Mouse (Mus musculus) liver, embryonic 12.5 days (tissue): Measurements from ENCODE around the gene Phf6. TPM values are rescaled to one million over a fixed set of nuclear protein-coding genes. Genes with fewer than 3 reads are reported as not detected.
"Not testable (repeated sequence)": the region's sequence is repeated elsewhere in the genome, so short reads cannot be mapped to it uniquely, and the experiment has no call there.

Source experiments
- ATAC-seq: fragments of 200-750 bp; cut with Nextera tagmentation; 2 replicates; pipeline ENCODE4 v1.8.0; 2017; ENCODE audit warnings: moderate number of reproducible peaks, mild to moderate bottlenecking, moderate library complexity
- H3K27ac ChIP-seq: fragments of 300-500 bp; sonication (generic); 2 replicates; pipeline ENCODE4 v1.5.1; 2016; ENCODE audit warnings: mild to moderate bottlenecking
- H3K27me3 ChIP-seq: fragments of 300-500 bp; sonication (generic); replicated peaks from 2 replicates; pipeline ENCODE4 v1.6.1; 2016; ENCODE audit warnings: mild to moderate bottlenecking, moderate library complexity
- H3K36me3 ChIP-seq: fragments of 300-500 bp; sonication (generic); 2 replicates; pipeline ENCODE4 v1.6.1; 2016; ENCODE audit warnings: mild to moderate bottlenecking, moderate library complexity
- H3K4me1 ChIP-seq: fragments of 300-500 bp; sonication (generic); 2 replicates; pipeline ENCODE4 v1.6.1; 2016
- H3K4me2 ChIP-seq: fragments of 300-500 bp; sonication (generic); 2 replicates; pipeline ENCODE4 v1.6.1; 2016; ENCODE audit warnings: mild to moderate bottlenecking, moderate library complexity
- H3K4me3 ChIP-seq: fragments of 300-500 bp; sonication (generic); 2 replicates; pipeline ENCODE4 v1.5.1; 2016; ENCODE audit warnings: mild to moderate bottlenecking, moderate library complexity
- H3K9ac ChIP-seq: fragments of 300-500 bp; sonication (generic); 2 replicates; pipeline ENCODE4 v1.6.1; 2016; ENCODE audit warnings: mild to moderate bottlenecking, moderate library complexity
- H3K9me3 ChIP-seq: fragments of 300-500 bp; sonication (generic); replicated peaks from 2 replicates; pipeline ENCODE4 v1.6.1; 2016; ENCODE audit warnings: mild to moderate bottlenecking, moderate library complexity
- WGBS: fragments of 180-500 bp; shearing (Covaris S2); methylation state at CpG from one replicate; pipeline ENCODE4 v1.1.7; 2016; ENCODE audit not compliant: insufficient replicate concordance; 5-methylcytosine and 5-hydroxymethylcytosine counted together
- polyA plus RNA-seq: library from polyadenylated mRNA; unstranded; fragments of >200 nt; fragmentation: Nextera tagmentation; extraction: Ambion mirVana; gene quantifications from 2 replicates; pipeline ENCODE4 v1.2.1, GENCODE M21; 2016

Gene Phf6
- polyA plus RNA-seq, 1 experiment from 2014 or later = 18.5 TPM

DNA sequence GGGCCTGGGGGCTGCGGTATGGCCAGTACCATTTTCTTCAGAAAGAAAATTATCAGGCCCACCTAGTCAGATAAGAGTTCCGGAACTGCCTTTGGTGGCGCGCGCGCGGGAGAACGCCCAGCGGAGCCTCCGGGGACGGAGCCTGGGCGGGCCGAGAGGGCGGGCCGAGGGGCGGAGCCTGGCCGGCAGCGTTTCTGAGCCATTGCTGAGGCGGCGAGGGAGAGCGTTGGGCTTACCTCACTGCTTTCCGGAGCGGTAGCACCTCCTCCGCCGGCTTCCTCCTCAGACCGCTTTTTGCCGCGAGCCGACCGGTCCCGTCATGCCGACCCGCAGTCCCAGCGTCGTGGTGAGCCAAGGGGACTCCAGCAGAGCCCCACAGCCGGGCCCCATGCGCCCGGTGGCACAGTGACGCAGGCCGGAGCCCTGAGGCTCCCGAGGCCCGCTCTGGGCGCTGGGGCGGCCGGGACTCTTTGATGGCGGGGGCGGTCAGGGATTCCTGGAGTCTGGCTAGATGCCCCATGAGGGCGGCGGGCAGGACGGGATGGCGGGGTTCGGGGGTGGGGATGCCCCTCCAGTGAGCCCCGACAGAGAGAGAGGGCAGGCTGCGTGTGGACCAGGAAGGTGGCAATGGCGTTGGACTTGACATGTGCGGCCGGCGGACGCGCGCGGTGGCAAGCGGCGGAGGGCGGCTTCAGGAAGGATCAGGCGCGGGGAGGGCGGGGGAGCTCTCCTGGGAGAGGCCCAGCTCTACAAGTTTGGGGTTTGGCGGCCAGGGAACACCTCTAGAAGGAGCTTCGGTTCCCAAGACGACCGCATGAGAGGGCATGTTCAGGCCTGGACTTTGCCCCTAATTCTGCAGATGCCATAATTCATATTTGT lies 76.1 kb downstream of the Phf6 start, which contains the start of gene Hprt:
Hprt (plus strand) TSS at position 233 of the 879 bp plus-strand sequence.
- Histone ChIP-seq H3K27me3 (no peaks in the 10 kb centered on the region), H3K4me3 (peak within 1 kb of the TSS; percentile 76), H3K4me1 (peaks cover 15% of the 10 kb centered on the region; the same call in 1 of the 2 replicates), H3K36me3 (no peaks in the 10 kb centered on the region), H3K27ac (peak within 1 kb of the TSS; percentile 93), H3K4me2 (peak within 1 kb of the TSS; percentile 69), H3K9ac (peak within 1 kb of the TSS; percentile 90), H3K9me3 (no peaks in the 10 kb centered on the region)
- WGBS = 12% methylated on average over 47 of the region's 72 CpGs
- ATAC-seq = peak; percentile 96

DNA sequence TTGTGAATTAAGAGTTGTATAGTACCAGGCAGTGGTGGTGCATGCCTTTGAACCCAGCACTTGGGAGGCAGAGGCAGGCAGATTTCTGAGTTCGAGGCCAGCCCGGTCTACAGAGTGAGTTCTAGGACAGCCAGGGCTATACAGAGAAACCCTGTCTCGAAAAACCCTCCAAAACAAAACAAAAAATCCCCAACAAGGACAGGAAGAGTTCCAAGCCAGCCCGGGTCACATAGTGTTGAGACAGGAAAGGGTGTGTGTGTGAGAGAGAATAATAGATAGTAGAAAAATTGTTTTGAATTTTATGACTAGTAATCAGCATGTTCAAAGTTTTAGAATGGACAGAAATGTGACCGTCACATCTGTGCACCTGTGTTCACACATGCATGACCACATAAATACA lies 82.7 kb downstream of the Phf6 start:
- H3K4me3 ChIP-seq, H3K36me3 ChIP-seq, H3K4me2 ChIP-seq, ATAC-seq, H3K27ac ChIP-seq, H3K27me3 ChIP-seq, H3K9me3 ChIP-seq, H3K4me1 ChIP-seq, H3K9ac ChIP-seq: not testable (repeated sequence)
- 76% methylated on average over 5 of the region's 5 CpGs for WGBS

DNA sequence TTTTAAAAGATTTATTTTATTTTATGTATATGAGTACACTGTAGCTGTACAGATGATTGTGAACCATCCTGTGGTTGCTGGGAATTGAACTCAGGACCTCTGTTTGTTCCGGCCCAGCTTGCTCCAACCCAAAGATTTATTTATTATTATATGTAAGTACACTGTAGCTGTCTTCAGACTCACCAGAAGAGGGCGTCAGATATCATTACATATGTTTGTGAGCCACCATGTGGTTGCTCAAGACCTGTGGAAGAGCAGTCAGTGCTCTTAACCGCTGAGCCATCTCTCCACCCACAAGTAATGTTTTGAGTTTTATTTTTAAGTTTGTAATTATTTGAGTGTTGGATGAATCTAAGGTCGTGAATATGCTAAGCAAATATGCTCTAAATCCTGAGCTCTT lies 92.8 kb downstream of the Phf6 start:
- H3K4me1 ChIP-seq, H3K4me2 ChIP-seq, H3K27me3 ChIP-seq, H3K27ac ChIP-seq, H3K9me3 ChIP-seq, H3K4me3 ChIP-seq, H3K9ac ChIP-seq, ATAC-seq: not testable (repeated sequence)
- H3K36me3 ChIP-seq = peaks cover 58% of the 10 kb centered on the region
- whole genome bisulfite sequencing = 55% methylated on average over 4 of the region's 4 CpGs

DNA sequence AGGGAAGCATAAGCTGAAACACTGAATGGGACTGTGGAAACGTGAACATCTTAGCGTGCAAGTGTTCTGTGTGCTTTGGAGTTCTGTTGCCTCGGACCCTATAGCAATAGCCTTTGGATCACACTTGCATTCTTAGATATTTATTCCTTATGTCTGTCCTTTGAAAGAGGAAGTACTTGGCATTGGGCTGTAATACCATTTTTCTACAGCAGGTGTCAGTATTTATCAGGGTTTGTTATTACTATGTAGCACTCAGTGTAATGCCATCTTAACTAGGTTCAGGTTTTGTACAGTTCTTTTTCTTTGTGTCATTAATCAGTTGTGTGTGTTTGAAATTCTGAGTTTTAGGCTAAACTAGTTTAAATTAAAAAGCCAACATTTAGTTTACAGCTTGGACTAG lies 94.0 kb downstream of the Phf6 start:
- peaks cover 52% of the 10 kb centered on the region for H3K36me3 ChIP-seq
- H3K27me3 ChIP-seq = no peaks in the 10 kb centered on the region
- no peak overlapping the region for H3K4me2 ChIP-seq
- H3K9me3 ChIP-seq = no peaks in the 10 kb centered on the region
- no peak overlapping the region for H3K4me3 ChIP-seq
- WGBS = 35% methylated on average over 3 of the region's 3 CpGs
- no peak overlapping the region for H3K9ac ChIP-seq
- no peak overlapping the region for H3K27ac ChIP-seq
- no peaks in the 10 kb centered on the region for H3K4me1 ChIP-seq
- ATAC-seq = no peak

Other genes with a start within 250 kb of the Phf6 start
- gene Ccdc160, start 121.1 kb upstream of the Phf6 start, polyA plus RNA-seq = 0.11 and 0.18 TPM in 2 replicates
- gene Hprt, start 75.9 kb downstream of the Phf6 start, polyA plus RNA-seq = 236 and 238 TPM in 2 replicates